In the genomic region with DNA sequence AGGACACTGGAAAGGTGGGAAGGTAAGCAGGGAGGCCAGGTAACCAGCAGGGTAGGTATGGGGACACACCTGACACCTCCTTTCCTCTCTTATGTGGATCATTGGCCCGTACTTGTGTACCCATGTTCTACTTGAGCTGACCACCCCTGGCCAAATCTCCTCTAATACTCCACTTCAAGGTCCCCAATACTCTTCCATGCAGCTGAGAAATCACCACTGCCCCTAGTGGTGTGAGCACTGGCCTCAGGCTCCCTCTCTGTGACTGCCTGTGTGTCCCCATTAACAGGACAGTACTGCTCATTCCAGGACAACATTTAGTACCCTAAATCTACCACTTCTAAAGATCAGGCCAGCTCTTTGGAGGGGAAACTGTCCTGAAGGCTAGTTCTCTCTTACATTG, we compare ENCODE assay signal across 14 mouse cellular contexts. TPM values are rescaled to one million over a fixed set of nuclear protein-coding genes. Genes with fewer than 3 reads are reported as not detected.
A peak's percentile ranks its signal among the peaks of the same experiment; 100 is the strongest.
DNase-seq lines count a peak whose midpoint lies in the region; ATAC-seq and TF ChIP-seq lines count a peak whose summit lies in the region.
"Had no signal": no experiment of that assay in that cellular context is flagged by ENCODE, and none has a peak within 500 bp of the region (broad histone marks: within the 10 kb centered on the region; RNA-seq: fewer than 3 reads in every experiment).

No protein-coding gene starts in this region.

- no peak overlapping the region for H3K4me3 ChIP-seq in forebrain, embryonic 12.5 days (replicated peaks)
- no peak overlapping the region for H3K4me3 ChIP-seq in forebrain, embryonic 16.5 days (replicated peaks; ENCODE audit: low read length)
- H3K4me3 ChIP-seq in liver, postnatal 0 days (ENCODE audit: low read depth, low read length): no peak overlapping the region
- no peak overlapping the region for H3K4me3 ChIP-seq in hindbrain, embryonic 15.5 days
- H3K4me3 ChIP-seq in neural tube, embryonic 15.5 days (replicated peaks): no peak overlapping the region
- H3K4me3 ChIP-seq: limb, embryonic 13.5 days had no signal

- TF ChIP-seq CTCF in liver, postnatal 0 days (IDR thresholded peaks at IDR 0.05; ENCODE audit: low read depth): peak; percentile 32

- no peaks in the 10 kb centered on the region for H3K9me3 ChIP-seq in forebrain, embryonic 12.5 days
- H3K9me3 ChIP-seq in forebrain, embryonic 16.5 days (ENCODE audit: control insufficient read depth, low read length): no peaks in the 10 kb centered on the region
- H3K9me3 ChIP-seq in liver, postnatal 0 days (ENCODE audit: low read length): no peaks in the 10 kb centered on the region
- no peaks in the 10 kb centered on the region for H3K9me3 ChIP-seq in hindbrain, embryonic 15.5 days
- no peaks in the 10 kb centered on the region for H3K9me3 ChIP-seq in neural tube, embryonic 15.5 days (replicated peaks)
- H3K9me3 ChIP-seq: intestine, embryonic 15.5 days had no signal

- 56% methylated on average over 1 of the region's 1 CpGs for WGBS in forebrain, embryonic 12.5 days
- 79% methylated on average over 1 of the region's 1 CpGs for WGBS in forebrain, embryonic 16.5 days
- WGBS in liver, postnatal 0 days (ENCODE audit: insufficient replicate concordance): 64% methylated on average over 1 of the region's 1 CpGs
- WGBS in hindbrain, embryonic 15.5 days: 85% methylated on average over 1 of the region's 1 CpGs
- WGBS in neural tube, embryonic 15.5 days: 63% methylated on average over 1 of the region's 1 CpGs

- no peak for ATAC-seq in forebrain, embryonic 12.5 days (ENCODE audit: low FRiP score)
- no peak for ATAC-seq in forebrain, embryonic 16.5 days
- no peak for ATAC-seq in liver, postnatal 0 days
- no peak for ATAC-seq in hindbrain, embryonic 15.5 days (ENCODE audit: low FRiP score, low read depth)
- no peak for ATAC-seq in neural tube, embryonic 15.5 days (ENCODE audit: low FRiP score)
- ATAC-seq: CD4-positive, CD25-positive, alpha-beta regulatory T cell, adult 4 months; intestine, embryonic 15.5 days had no signal

- peaks cover 46% of the 10 kb centered on the region for H3K4me1 ChIP-seq in forebrain, embryonic 12.5 days
- peaks cover 38% of the 10 kb centered on the region for H3K4me1 ChIP-seq in forebrain, embryonic 16.5 days (replicated peaks; ENCODE audit: control insufficient read depth, insufficient read depth, low read length)
- peaks cover 10% of the 10 kb centered on the region for H3K4me1 ChIP-seq in liver, postnatal 0 days (ENCODE audit: insufficient read depth)
- peaks cover 66% of the 10 kb centered on the region for H3K4me1 ChIP-seq in hindbrain, embryonic 15.5 days (replicated peaks)
- H3K4me1 ChIP-seq in neural tube, embryonic 15.5 days: peaks cover 57% of the 10 kb centered on the region

- H3K27ac ChIP-seq in forebrain, embryonic 12.5 days: no peak overlapping the region
- no peak overlapping the region for H3K27ac ChIP-seq in forebrain, embryonic 16.5 days (ENCODE audit: low read length)
- no peak overlapping the region for H3K27ac ChIP-seq in liver, postnatal 0 days (ENCODE audit: low read depth)
- H3K27ac ChIP-seq in hindbrain, embryonic 15.5 days (replicated peaks): no peak overlapping the region; the same call in 1 of the 2 replicates
- H3K27ac ChIP-seq in neural tube, embryonic 15.5 days (replicated peaks): 0 out of 2 replicates have a peak overlapping the region, but pooled peaks have one; percentile 96
- H3K27ac ChIP-seq: embryonic facial prominence, embryonic 10.5 days; intestine, embryonic 15.5 days; limb, embryonic 13.5 days had no signal

- no peak for TF ChIP-seq EP300 in liver, postnatal 0 days (IDR thresholded peaks at IDR 0.05; ENCODE audit: low read depth)

- peaks cover 12% of the 10 kb centered on the region for H3K36me3 ChIP-seq in forebrain, embryonic 12.5 days (replicated peaks)
- H3K36me3 ChIP-seq in forebrain, embryonic 16.5 days (ENCODE audit: control insufficient read depth, insufficient read depth): no peaks in the 10 kb centered on the region
- no peaks in the 10 kb centered on the region for H3K36me3 ChIP-seq in liver, postnatal 0 days (replicated peaks; ENCODE audit: insufficient read depth, low read length)
- H3K36me3 ChIP-seq in hindbrain, embryonic 15.5 days: 0 out of 2 replicates have a peak, but pooled peaks cover 5% of the 10 kb centered on the region
- H3K36me3 ChIP-seq in neural tube, embryonic 15.5 days: no peaks in the 10 kb centered on the region
- H3K36me3 ChIP-seq: intestine, embryonic 15.5 days; limb, embryonic 13.5 days had no signal

- H3K4me2 ChIP-seq in forebrain, embryonic 12.5 days: peak overlapping the region; percentile 89; the same call in 1 of the 2 replicates
- no peak overlapping the region for H3K4me2 ChIP-seq in forebrain, embryonic 16.5 days (ENCODE audit: low read length)
- H3K4me2 ChIP-seq in liver, postnatal 0 days (ENCODE audit: low read depth, low read length): no peak overlapping the region
- H3K4me2 ChIP-seq in hindbrain, embryonic 15.5 days: peak overlapping the region; percentile 80
- H3K4me2 ChIP-seq in neural tube, embryonic 15.5 days: peak overlapping the region; percentile 74; the same call in 1 of the 2 replicates
- H3K4me2 ChIP-seq: heart, embryonic 11.5 days; limb, embryonic 13.5 days had no signal

- no peak for DNase-seq in liver, postnatal 0 days
- DNase-seq in liver: no peak
- DNase-seq in gastrocnemius, postnatal 25 days: no peak
- DNase-seq: adrenal gland, postnatal 36 days had no signal

- H3K27me3 ChIP-seq in forebrain, embryonic 12.5 days: peaks cover 16% of the 10 kb centered on the region
- H3K27me3 ChIP-seq in forebrain, embryonic 16.5 days (replicated peaks; ENCODE audit: control insufficient read depth, insufficient read depth, low read length): no peaks in the 10 kb centered on the region
- H3K27me3 ChIP-seq in liver, postnatal 0 days (ENCODE audit: insufficient read depth, low read length): peaks cover 55% of the 10 kb centered on the region
- no peaks in the 10 kb centered on the region for H3K27me3 ChIP-seq in hindbrain, embryonic 15.5 days
- no peaks in the 10 kb centered on the region for H3K27me3 ChIP-seq in neural tube, embryonic 15.5 days (replicated peaks)

- no peak overlapping the region for H3K9ac ChIP-seq in forebrain, embryonic 12.5 days
- no peak overlapping the region for H3K9ac ChIP-seq in forebrain, embryonic 16.5 days (replicated peaks; ENCODE audit: low read depth, low read length)
- no peak overlapping the region for H3K9ac ChIP-seq in liver, postnatal 0 days (replicated peaks)
- no peak overlapping the region for H3K9ac ChIP-seq in hindbrain, embryonic 15.5 days
- H3K9ac ChIP-seq in neural tube, embryonic 15.5 days (replicated peaks): no peak overlapping the region
- H3K9ac ChIP-seq: intestine, embryonic 15.5 days; limb, embryonic 13.5 days had no signal

RNA-seq across cellular contexts. Expression of a gene that starts 1.5 kb away (rescaled TPM):
- polyA plus RNA-seq in forebrain, embryonic 12.5 days (2016; fragmentation: Nextera tagmentation; extraction: Ambion mirVana): 19.8 and 20.2 TPM in 2 replicates
- 22.7 and 26.5 TPM in 2 replicates for polyA plus RNA-seq in forebrain, embryonic 16.5 days (2015; fragmentation: Nextera tagmentation; extraction: Ambion mirVana)
- 0.06 and 0.13 TPM in 2 replicates for polyA plus RNA-seq in liver, postnatal 0 days (2015; fragmentation: Nextera tagmentation; extraction: Ambion mirVana)
- 20.6 and 23.1 TPM in 2 replicates for polyA plus RNA-seq in hindbrain, embryonic 15.5 days (2015; fragmentation: Nextera tagmentation; extraction: Ambion mirVana)
- 17.5 and 20.2 TPM in 2 replicates for polyA plus RNA-seq in neural tube, embryonic 15.5 days (2015; fragmentation: Nextera tagmentation; extraction: Ambion mirVana)
- under 1 TPM; 0.11 to 0.26 TPM for total RNA-seq in gastrocnemius, postnatal 25 days (2021)
- total RNA-seq: megakaryocyte, adult 5-6 weeks had no signal

RNA-seq across cellular contexts. Expression of a gene that starts 29.7 kb away (rescaled TPM):
- polyA plus RNA-seq in forebrain, embryonic 12.5 days (2016; fragmentation: Nextera tagmentation; extraction: Ambion mirVana): 69.2 and 76.2 TPM in 2 replicates
- polyA plus RNA-seq in forebrain, embryonic 16.5 days (2015; fragmentation: Nextera tagmentation; extraction: Ambion mirVana): 96.0 and 101 TPM in 2 replicates
- 15.5 and 18.7 TPM in 2 replicates for polyA plus RNA-seq in liver, postnatal 0 days (2015; fragmentation: Nextera tagmentation; extraction: Ambion mirVana)
- polyA plus RNA-seq in hindbrain, embryonic 15.5 days (2015; fragmentation: Nextera tagmentation; extraction: Ambion mirVana): 75.7 and 80.3 TPM in 2 replicates
- 67.5 and 70.0 TPM in 2 replicates for polyA plus RNA-seq in neural tube, embryonic 15.5 days (2015; fragmentation: Nextera tagmentation; extraction: Ambion mirVana)
- total RNA-seq in gastrocnemius, postnatal 25 days (2021): 10 to 100 TPM; 26.3 to 28.5 TPM

Comparison
In these comparisons a context has a peak if more than half of its experiments do, and no peak if none do; other contexts are left out.
1. H3K4me2 ChIP-seq: peak in forebrain, embryonic 12.5 days (single experiment), hindbrain, embryonic 15.5 days (single experiment) and neural tube, embryonic 15.5 days (single experiment); none in forebrain, embryonic 16.5 days (single experiment) and liver, postnatal 0 days (single experiment).
2. RNA of a gene that starts 1.5 kb away (polyA plus RNA-seq): 22.7 to 26.5 TPM in forebrain, embryonic 16.5 days, 20.6 to 23.1 TPM in hindbrain, embryonic 15.5 days, 17.5 to 20.2 TPM in neural tube, embryonic 15.5 days and 19.8 to 20.2 TPM in forebrain, embryonic 12.5 days; 0.06 to 0.13 TPM in liver, postnatal 0 days; every median in the first group is over 10 times any median in the second.